Mouse (Mus musculus): ENCODE measurements around the gene Zbtb20. TPM values are rescaled to one million over a fixed set of nuclear protein-coding genes. Genes with fewer than 3 reads are reported as not detected.

Zbtb20 gene
- 22.4 and 24.0 TPM in 2 replicates for polyA plus RNA-seq (2015; fragmentation: Nextera tagmentation; extraction: Ambion mirVana)

DNA sequence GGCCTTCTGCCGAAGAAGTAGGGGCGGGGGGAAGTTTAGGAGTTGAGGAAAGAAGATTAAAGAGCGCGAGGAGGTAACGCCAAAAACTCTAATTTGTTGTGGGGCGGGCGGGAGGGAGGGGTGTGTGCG is at the start of gene Zbtb20:
Zbtb20 (plus strand) TSS at position 30 of the 129 bp plus-strand sequence.
- Histone ChIP-seq H3K27me3 (no peaks in the 10 kb centered on the region), H3K4me2 (replicated peaks) (peak within 1 kb of the TSS; percentile 55), H3K4me3 (replicated peaks) (peak within 1 kb of the TSS; percentile 72), H3K36me3 (no peaks in the 10 kb centered on the region), H3K9ac (peak within 1 kb of the TSS; percentile 54), H3K4me1 (no peaks in the 10 kb centered on the region), H3K27ac (replicated peaks) (peak within 1 kb of the TSS; percentile 99), H3K9me3 (replicated peaks) (no peaks in the 10 kb centered on the region)
- WGBS: 3% methylated on average over 6 of the region's 8 CpGs
- ATAC-seq (ENCODE audit: insufficient number of reproducible peaks, low FRiP score, low TSS enrichment, low read depth): no peak

DNA sequence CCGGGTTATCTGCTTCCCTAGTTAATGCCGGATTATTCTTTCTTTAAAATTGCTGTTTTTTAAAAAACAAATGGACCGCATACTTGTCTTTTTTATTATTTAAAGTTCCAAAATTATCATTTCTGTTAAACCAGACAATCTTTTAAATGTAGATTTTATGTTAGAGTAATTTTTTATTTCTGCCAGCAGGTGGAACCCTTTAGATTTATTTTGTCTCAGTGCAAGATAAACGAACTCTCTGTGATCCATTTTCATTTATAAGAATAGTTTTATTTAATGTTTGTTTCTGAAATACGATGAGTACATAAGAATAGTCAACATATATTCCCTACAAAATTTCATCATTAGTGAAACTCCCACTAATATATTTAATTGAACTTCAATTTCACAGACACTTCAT is 39.7 kb upstream of the Zbtb20 start:
- no peak overlapping the region for H3K9ac ChIP-seq
- H3K27ac ChIP-seq (replicated peaks): no peak overlapping the region
- no peaks in the 10 kb centered on the region for H3K36me3 ChIP-seq
- H3K9me3 ChIP-seq (replicated peaks): no peaks in the 10 kb centered on the region
- no peak overlapping the region for H3K4me3 ChIP-seq (replicated peaks)
- H3K27me3 ChIP-seq: no peaks in the 10 kb centered on the region
- WGBS: 67% methylated on average over 5 of the region's 5 CpGs
- no peak overlapping the region for H3K4me2 ChIP-seq (replicated peaks)
- ATAC-seq (ENCODE audit: insufficient number of reproducible peaks, low FRiP score, low TSS enrichment, low read depth): no peak
- no peaks in the 10 kb centered on the region for H3K4me1 ChIP-seq

DNA sequence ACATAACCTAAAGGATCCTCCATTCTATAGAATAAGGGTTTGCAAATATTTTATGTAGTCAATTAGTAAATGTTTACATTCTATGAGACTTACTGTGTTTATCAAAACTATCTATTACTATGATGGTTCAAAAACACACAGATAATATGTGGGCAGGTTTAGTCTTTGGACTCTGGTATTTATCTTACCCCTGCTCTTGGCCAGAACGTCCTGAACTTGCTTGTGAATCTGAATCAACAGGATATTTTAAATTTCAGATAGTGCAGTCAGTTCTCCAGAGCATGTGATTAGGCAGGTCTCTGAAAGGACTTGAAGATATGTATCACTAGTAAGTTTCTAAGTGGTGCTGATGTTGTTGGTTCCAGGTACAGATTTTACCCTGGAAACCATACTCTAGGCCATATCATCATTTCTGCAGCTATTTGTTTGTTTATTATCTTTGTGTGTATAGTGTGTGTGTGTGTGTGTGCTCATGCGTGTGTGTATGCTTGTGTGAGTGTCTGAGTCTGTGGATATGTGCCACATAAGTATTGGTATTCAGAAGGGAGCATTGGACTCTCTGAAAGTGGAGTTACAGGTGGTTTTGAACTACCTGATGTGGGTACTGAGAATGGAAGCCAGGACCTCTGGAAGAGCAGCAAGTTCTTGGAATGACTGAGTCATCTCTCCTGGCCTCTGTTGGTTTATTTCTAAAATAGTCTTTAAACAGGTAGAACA is 39.1 kb upstream of the Zbtb20 start:
- no peak overlapping the region for H3K9ac ChIP-seq
- H3K4me3 ChIP-seq (replicated peaks): no peak overlapping the region
- no peak for ATAC-seq (ENCODE audit: insufficient number of reproducible peaks, low FRiP score, low TSS enrichment, low read depth)
- no peaks in the 10 kb centered on the region for H3K4me1 ChIP-seq
- 61% methylated on average over 2 of the region's 2 CpGs for WGBS
- no peak overlapping the region for H3K4me2 ChIP-seq (replicated peaks)
- no peaks in the 10 kb centered on the region for H3K9me3 ChIP-seq (replicated peaks)
- no peaks in the 10 kb centered on the region for H3K36me3 ChIP-seq
- H3K27ac ChIP-seq (replicated peaks): no peak overlapping the region
- no peaks in the 10 kb centered on the region for H3K27me3 ChIP-seq

DNA sequence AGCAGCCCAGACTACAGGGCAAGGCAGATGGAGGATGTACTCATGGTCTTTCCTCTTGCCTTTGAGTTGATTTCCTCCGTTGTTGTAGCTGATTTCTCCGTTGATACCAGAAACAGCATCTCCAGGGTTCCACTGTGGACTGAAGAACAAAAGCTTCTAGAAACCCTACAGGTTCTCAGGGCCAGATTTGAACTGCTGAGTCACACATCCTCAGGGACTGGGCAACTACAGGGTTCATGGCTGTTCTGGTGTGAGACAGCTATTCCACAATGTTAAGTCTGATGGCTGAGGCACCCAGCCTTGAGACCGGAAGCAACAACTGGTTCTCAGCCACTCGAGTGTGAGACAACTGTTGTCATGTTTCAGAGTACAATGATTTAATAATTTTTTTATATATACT is 37.5 kb upstream of the Zbtb20 start:
- Histone ChIP-seq H3K27ac (replicated peaks) (no peak overlapping the region), H3K27me3 (no peaks in the 10 kb centered on the region), H3K4me3 (replicated peaks) (no peak overlapping the region), H3K36me3 (no peaks in the 10 kb centered on the region), H3K9me3 (replicated peaks) (no peaks in the 10 kb centered on the region), H3K4me2 (replicated peaks) (no peak overlapping the region), H3K4me1 (no peaks in the 10 kb centered on the region), H3K9ac (no peak overlapping the region)
- ATAC-seq (ENCODE audit: insufficient number of reproducible peaks, low FRiP score, low TSS enrichment, low read depth): no peak
- 91% methylated on average over 4 of the region's 4 CpGs for WGBS

DNA sequence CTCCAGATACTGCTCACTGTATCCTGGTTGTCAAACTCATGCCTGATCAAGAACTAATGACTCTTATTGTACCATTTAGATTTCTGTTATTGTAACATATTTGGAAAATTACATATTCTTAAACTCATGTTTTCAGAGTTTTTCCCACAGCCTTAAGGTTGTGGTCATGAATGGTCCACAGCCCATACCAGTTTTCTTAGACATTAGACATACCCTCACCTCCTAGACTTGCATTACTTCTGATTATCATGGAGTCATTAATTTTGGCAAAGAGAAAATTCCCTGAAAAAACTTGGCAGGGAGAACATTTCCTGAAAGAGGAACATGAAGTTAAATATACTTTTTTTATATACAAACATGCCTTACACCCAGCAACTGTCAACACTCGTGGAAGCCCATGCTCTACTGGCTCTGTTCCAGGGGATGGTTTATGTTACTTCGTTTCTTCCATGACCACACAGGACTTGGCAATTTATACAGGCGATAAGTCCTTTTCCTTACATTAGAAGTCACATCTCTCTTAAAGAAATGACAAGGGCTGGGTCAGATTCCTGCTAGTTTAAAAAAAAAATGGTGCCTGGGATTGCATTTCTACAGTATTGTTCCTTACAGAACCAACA is 18.0 kb upstream of the Zbtb20 start:
- Histone ChIP-seq H3K4me1 (no peaks in the 10 kb centered on the region), H3K27ac (replicated peaks) (no peak overlapping the region), H3K9me3 (replicated peaks) (peaks cover 7% of the 10 kb centered on the region; the same call in 1 of the 2 replicates), H3K9ac (no peak overlapping the region), H3K4me2 (replicated peaks) (no peak overlapping the region), H3K36me3 (no peaks in the 10 kb centered on the region), H3K4me3 (replicated peaks) (no peak overlapping the region), H3K27me3 (no peaks in the 10 kb centered on the region)
- ATAC-seq (ENCODE audit: insufficient number of reproducible peaks, low FRiP score, low TSS enrichment, low read depth): no peak
- 47% methylated on average over 3 of the region's 3 CpGs for WGBS

DNA sequence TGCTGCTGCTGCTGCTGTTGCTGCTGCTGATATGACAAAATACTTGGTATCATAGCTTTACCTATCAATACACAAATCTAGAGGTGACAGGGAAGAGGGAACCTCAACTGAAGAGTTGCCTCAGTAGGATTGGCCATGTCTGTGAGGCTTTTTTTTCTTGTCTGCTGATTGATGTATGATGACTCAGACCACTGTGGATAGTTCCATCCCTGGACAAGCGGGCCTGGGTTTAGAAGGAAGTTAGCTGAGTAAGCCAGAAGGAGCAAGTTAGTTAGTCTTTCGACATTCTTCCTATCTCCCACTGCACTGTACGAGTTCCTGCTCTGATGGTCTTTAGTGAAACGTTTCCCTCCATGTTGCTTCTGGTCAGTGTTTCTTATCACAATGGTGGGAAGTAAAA is 16.4 kb upstream of the Zbtb20 start:
- Histone ChIP-seq H3K27ac (replicated peaks) (no peak overlapping the region), H3K9ac (no peak overlapping the region), H3K27me3 (no peaks in the 10 kb centered on the region), H3K4me3 (replicated peaks) (no peak overlapping the region), H3K4me2 (replicated peaks) (no peak overlapping the region), H3K36me3 (no peaks in the 10 kb centered on the region), H3K4me1 (peaks cover 4% of the 10 kb centered on the region; the same call in 1 of the 2 replicates), H3K9me3 (replicated peaks) (peaks cover 7% of the 10 kb centered on the region; the same call in 1 of the 2 replicates)
- ATAC-seq (ENCODE audit: insufficient number of reproducible peaks, low FRiP score, low TSS enrichment, low read depth): no peak
- WGBS: 81% methylated on average over 4 of the region's 4 CpGs

DNA sequence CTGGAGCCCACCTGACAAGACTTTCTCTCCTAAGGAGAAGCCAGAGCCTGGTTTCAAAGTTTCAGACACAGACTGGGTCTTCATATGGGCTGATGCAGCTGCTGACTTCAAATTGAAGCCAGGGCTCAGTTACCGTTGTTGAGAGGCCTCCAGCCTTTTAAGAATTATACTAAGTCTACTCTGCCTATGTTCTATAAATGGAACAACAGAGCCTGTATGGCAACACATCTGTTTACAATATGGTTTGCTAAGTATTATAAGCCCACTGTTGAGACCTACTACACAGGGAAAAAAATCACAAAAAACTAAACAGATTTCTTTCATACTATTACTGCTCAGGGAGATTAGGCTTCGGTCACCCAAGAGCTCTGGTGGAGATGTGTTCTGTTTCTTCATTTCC is 12.4 kb upstream of the Zbtb20 start:
- ATAC-seq (ENCODE audit: insufficient number of reproducible peaks, low FRiP score, low TSS enrichment, low read depth): peak; percentile 70; the same call in 1 of the 2 replicates
- Histone ChIP-seq H3K9ac (no peak overlapping the region), H3K4me3 (replicated peaks) (no peak overlapping the region), H3K27ac (replicated peaks) (peak overlapping the region; percentile 63), H3K9me3 (replicated peaks) (no peaks in the 10 kb centered on the region), H3K36me3 (no peaks in the 10 kb centered on the region), H3K4me1 (peaks cover 4% of the 10 kb centered on the region; the same call in 1 of the 2 replicates), H3K4me2 (replicated peaks) (no peak overlapping the region), H3K27me3 (no peaks in the 10 kb centered on the region)
- 33% methylated on average over 2 of the region's 2 CpGs for WGBS

DNA sequence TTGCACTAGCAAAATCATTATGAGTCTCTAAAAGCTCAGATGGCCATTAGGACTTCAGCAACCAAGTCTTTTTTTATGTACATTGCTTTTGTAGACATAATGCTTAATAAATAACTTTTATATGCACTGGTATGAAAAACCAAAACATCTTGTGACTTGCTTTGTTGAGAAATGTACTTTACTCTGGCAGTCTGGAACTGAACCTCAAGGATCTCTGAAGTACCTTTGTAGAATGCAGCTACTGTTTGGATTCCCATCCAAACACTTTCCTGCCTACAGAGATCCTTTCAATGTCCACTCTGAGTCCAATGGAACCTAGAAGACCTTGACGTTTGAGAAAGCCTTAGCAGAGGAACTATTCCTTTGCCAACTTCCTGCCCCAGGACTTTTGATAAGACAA is 9.6 kb upstream of the Zbtb20 start:
- H3K4me2 ChIP-seq (replicated peaks): no peak overlapping the region
- no peaks in the 10 kb centered on the region for H3K36me3 ChIP-seq
- no peak for ATAC-seq (ENCODE audit: insufficient number of reproducible peaks, low FRiP score, low TSS enrichment, low read depth)
- WGBS: 61% methylated on average over 1 of the region's 1 CpGs
- no peak overlapping the region for H3K4me3 ChIP-seq (replicated peaks)
- H3K9ac ChIP-seq: no peak overlapping the region
- no peak overlapping the region for H3K27ac ChIP-seq (replicated peaks)
- peaks cover 4% of the 10 kb centered on the region; the same call in 1 of the 2 replicates for H3K4me1 ChIP-seq
- no peaks in the 10 kb centered on the region for H3K9me3 ChIP-seq (replicated peaks)
- no peaks in the 10 kb centered on the region for H3K27me3 ChIP-seq

DNA sequence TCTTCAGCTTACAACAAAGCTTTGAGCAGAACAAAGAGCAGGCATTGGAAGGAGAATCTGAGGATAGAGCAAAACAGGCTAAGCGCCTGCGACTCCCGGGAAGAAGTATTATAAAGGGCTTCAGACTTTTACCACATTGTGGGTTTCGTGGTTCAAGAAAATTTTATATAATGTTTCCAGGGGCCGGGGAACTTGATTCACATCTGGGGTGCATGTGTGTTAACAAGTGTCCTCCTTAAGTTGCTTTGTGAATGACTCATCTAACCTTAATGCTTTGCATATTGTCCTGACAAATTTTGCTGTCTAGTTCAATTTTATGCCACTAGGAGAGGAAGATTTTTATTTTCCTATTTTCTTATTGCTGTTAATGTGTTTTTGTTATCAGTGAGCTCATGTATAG is 3.6 kb upstream of the Zbtb20 start:
- Histone ChIP-seq H3K9me3 (replicated peaks) (no peaks in the 10 kb centered on the region), H3K9ac (no peak overlapping the region), H3K27me3 (no peaks in the 10 kb centered on the region), H3K4me1 (no peaks in the 10 kb centered on the region), H3K4me2 (replicated peaks) (no peak overlapping the region), H3K4me3 (replicated peaks) (no peak overlapping the region), H3K36me3 (no peaks in the 10 kb centered on the region), H3K27ac (replicated peaks) (peak overlapping the region; percentile 55; the same call in 1 of the 2 replicates)
- no peak for ATAC-seq (ENCODE audit: insufficient number of reproducible peaks, low FRiP score, low TSS enrichment, low read depth)
- 38% methylated on average over 5 of the region's 5 CpGs for whole genome bisulfite sequencing

DNA sequence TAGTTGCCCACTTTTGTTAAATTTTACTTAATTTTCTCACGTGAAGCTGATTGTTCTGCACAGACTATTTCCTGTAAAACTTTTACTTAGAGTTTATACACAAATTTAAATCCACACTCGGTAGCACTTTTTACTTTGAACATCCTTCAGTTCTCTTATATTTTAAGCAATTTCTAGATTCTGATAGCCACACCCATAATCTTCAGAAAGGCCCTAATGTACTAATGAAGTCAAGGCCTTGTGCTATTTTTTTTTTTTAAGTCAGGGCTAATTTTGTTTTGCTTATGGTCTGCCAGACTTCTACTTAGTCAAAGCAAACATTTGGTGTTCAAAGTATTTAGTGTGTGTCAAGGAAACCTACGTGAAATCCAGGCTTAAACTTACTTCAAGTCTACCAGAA is 1.7 kb upstream of the Zbtb20 start:
- 55% methylated on average over 3 of the region's 3 CpGs for WGBS
- no peak overlapping the region for H3K4me2 ChIP-seq (replicated peaks)
- H3K36me3 ChIP-seq: no peaks in the 10 kb centered on the region
- no peak overlapping the region; the same call in 1 of the 2 replicates for H3K27ac ChIP-seq (replicated peaks)
- ATAC-seq (ENCODE audit: insufficient number of reproducible peaks, low FRiP score, low TSS enrichment, low read depth): no peak
- no peaks in the 10 kb centered on the region for H3K9me3 ChIP-seq (replicated peaks)
- no peaks in the 10 kb centered on the region for H3K4me1 ChIP-seq
- no peak overlapping the region for H3K4me3 ChIP-seq (replicated peaks)
- H3K27me3 ChIP-seq: no peaks in the 10 kb centered on the region
- H3K9ac ChIP-seq: no peak overlapping the region

DNA sequence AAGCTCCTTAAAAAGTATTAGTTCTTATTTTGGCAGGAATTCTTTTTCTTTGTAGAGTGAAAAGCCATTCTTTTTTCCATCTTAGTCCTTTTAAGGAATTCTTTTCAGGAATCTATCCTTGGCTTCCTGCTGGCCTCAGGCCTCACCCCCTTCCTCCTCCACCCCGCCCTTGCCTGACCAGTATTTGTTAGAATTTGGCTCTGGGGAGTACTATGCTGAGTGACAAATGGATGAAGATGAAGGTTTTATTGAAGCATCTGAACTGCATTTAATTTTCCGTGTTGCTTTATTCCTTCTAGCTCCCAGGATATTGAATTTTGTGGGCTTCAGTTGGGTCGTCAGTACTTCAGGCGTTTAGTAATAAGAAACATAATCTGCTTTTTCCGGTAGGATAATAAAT is 1.2 kb upstream of the Zbtb20 start:
- Histone ChIP-seq H3K9me3 (replicated peaks) (no peaks in the 10 kb centered on the region), H3K27ac (replicated peaks) (peak overlapping the region; percentile 96), H3K4me2 (replicated peaks) (peak overlapping the region; percentile 52), H3K4me3 (replicated peaks) (peak overlapping the region; percentile 72), H3K27me3 (no peaks in the 10 kb centered on the region), H3K4me1 (no peaks in the 10 kb centered on the region), H3K9ac (peak overlapping the region; percentile 50), H3K36me3 (no peaks in the 10 kb centered on the region)
- 0% methylated on average over 5 of the region's 5 CpGs for WGBS
- no peak for ATAC-seq (ENCODE audit: insufficient number of reproducible peaks, low FRiP score, low TSS enrichment, low read depth)

Data from embryonic facial prominence, embryonic 15.5 days (tissue).